Mouse (Mus musculus) myocyte (in vitro differentiated cells): ENCODE measurements at regions not wholly inside any gene's neighbourhood (a gene's known extent, or its start where the extent isn't known, plus 50 kb on each side); places are given as distances from the start of the nearest gene placed in this dataset.

Source experiments
- H3K27me3 ChIP-seq: one replicate; pipeline ENCODE4 v1.6.1; 2011; ENCODE audit not compliant: control insufficient read depth, insufficient read depth, insufficient read length
- H3K36me3 ChIP-seq: one replicate; pipeline ENCODE4 v1.6.1; 2011; ENCODE audit not compliant: control insufficient read depth, insufficient read depth
- H3K4me2 ChIP-seq: one replicate; pipeline ENCODE4 v1.6.1; 2011; ENCODE audit warnings: low read depth, control low read depth
- H3K4me3 ChIP-seq: one replicate; pipeline ENCODE4 v1.5.1; 2011; ENCODE audit warnings: mild to moderate bottlenecking, control low read depth, moderate library complexity
- H3K79me2 ChIP-seq: one replicate; pipeline ENCODE4 v1.6.1; 2011; ENCODE audit not compliant: control insufficient read depth, insufficient read depth
- H3ac ChIP-seq: one replicate; pipeline ENCODE4 v1.6.1; 2011; ENCODE audit not compliant: control insufficient read depth, insufficient read length
- CEBPB ChIP-seq: IDR thresholded peaks from 2 replicates; pipeline ENCODE4 v1.6.1; 2011; ENCODE audit warnings: mild to moderate bottlenecking, moderate library complexity; ENCODE audit not compliant: poor library complexity, insufficient read depth, severe bottlenecking
- E2F4 ChIP-seq: IDR thresholded peaks from one replicate; pipeline ENCODE4 v1.6.1; 2011; ENCODE audit warnings: mild to moderate bottlenecking, control low read depth, moderate library complexity; ENCODE audit not compliant: insufficient read depth
- MAX ChIP-seq: IDR thresholded peaks from one replicate; pipeline ENCODE4 v1.6.1; 2011; ENCODE audit warnings: low read depth, mild to moderate bottlenecking, control low read depth
- MYOD1 ChIP-seq, 3 experiments: IDR thresholded peaks; one replicate each; pipeline ENCODE4 v1.6.1; 2011; ENCODE audit warnings: control low read depth in 2 of 3, low read depth in 2 of 3, mild to moderate bottlenecking in 2 of 3, moderate library complexity in 1 of 3; ENCODE audit not compliant: insufficient read length in 2 of 3, control insufficient read depth in 1 of 3
- MYOG ChIP-seq, 3 experiments: IDR thresholded peaks; one replicate each; pipeline ENCODE4 v1.6.1; 2011; ENCODE audit warnings: control low read depth in 2 of 3, low read depth in 2 of 3, mild to moderate bottlenecking in 2 of 3; ENCODE audit not compliant: insufficient read length in 2 of 3, control insufficient read depth in 1 of 3, insufficient read depth in 1 of 3
- POLR2A ChIP-seq: IDR thresholded peaks from one replicate; pipeline ENCODE4 v1.6.1; 2011; ENCODE audit warnings: low read depth, mild to moderate bottlenecking, control low read depth, moderate library complexity; ENCODE audit not compliant: insufficient read length
- POLR2AphosphoS2 ChIP-seq: IDR thresholded peaks from one replicate; pipeline ENCODE4 v1.6.1; 2011; ENCODE audit warnings: low read depth, control low read depth; ENCODE audit not compliant: insufficient read length
- REST ChIP-seq: IDR thresholded peaks from one replicate; pipeline ENCODE4 v1.6.1; 2011; ENCODE audit warnings: mild to moderate bottlenecking, control low read depth, moderate library complexity; ENCODE audit not compliant: insufficient read depth, insufficient read length
- SRF ChIP-seq: IDR thresholded peaks from one replicate; pipeline ENCODE4 v1.6.1; 2011; ENCODE audit warnings: low read depth; ENCODE audit not compliant: control insufficient read depth, insufficient read length
- TCF12 ChIP-seq: IDR thresholded peaks from one replicate; pipeline ENCODE4 v1.6.1; 2011; ENCODE audit warnings: mild to moderate bottlenecking, control low read depth; ENCODE audit not compliant: poor library complexity, insufficient read depth, severe bottlenecking
- TCF3 ChIP-seq: IDR thresholded peaks from one replicate; pipeline ENCODE4 v1.6.1; 2011; ENCODE audit warnings: low read depth, control low read depth; ENCODE audit not compliant: insufficient read length
- USF1 ChIP-seq: IDR thresholded peaks from one replicate; pipeline ENCODE4 v1.6.1; 2011; ENCODE audit warnings: low read depth, mild to moderate bottlenecking, control low read depth, moderate library complexity

GRCm38 (mm10) chr10:111619627-111620270, 113.7 kb downstream of the Phlda1 start:
- no peak for TF ChIP-seq MAX
- no peak for TF ChIP-seq MYOG (IDR thresholded peaks at IDR 0.05; ENCODE audit: control insufficient read depth in 1 of 3, insufficient read depth in 1 of 3, insufficient read length in 2 of 3, low read depth in 2 of 3)
- no peak for TF ChIP-seq E2F4
- TF ChIP-seq REST: no peak
- no peak for TF ChIP-seq SRF
- no peak for TF ChIP-seq USF1
- no peak for TF ChIP-seq POLR2A
- TF ChIP-seq TCF3: no peak
- TF ChIP-seq MYOD1 (IDR thresholded peaks at IDR 0.05; ENCODE audit: control insufficient read depth in 1 of 3, insufficient read length in 2 of 3, low read depth in 2 of 3): no peak
- TF ChIP-seq TCF12: no peak
- no peak for TF ChIP-seq POLR2AphosphoS2
- TF ChIP-seq CEBPB: no peak
- Histone ChIP-seq H3K27me3 (no peaks in the 10 kb centered on the region), H3K4me3 (no peak overlapping the region), H3K36me3 (no peaks in the 10 kb centered on the region), H3K79me2 (no peaks in the 10 kb centered on the region), H3K4me2 (peak overlapping the region; percentile 62), H3ac (no peak overlapping the region)

- H3K79me2 ChIP-seq: no peaks in the 10 kb centered on the region
- no peak overlapping the region for H3ac ChIP-seq
- TF ChIP-seq TCF3: no peak
- TF ChIP-seq SRF: no peak
- no peak for TF ChIP-seq MYOG (IDR thresholded peaks at IDR 0.05; ENCODE audit: control insufficient read depth in 1 of 3, insufficient read depth in 1 of 3, insufficient read length in 2 of 3, low read depth in 2 of 3)
- TF ChIP-seq POLR2AphosphoS2: no peak
- no peak for TF ChIP-seq E2F4
- no peak for TF ChIP-seq USF1
- no peak for TF ChIP-seq TCF12
- TF ChIP-seq POLR2A: no peak
- H3K4me3 ChIP-seq: no peak overlapping the region
- H3K36me3 ChIP-seq: no peaks in the 10 kb centered on the region
- H3K27me3 ChIP-seq: no peaks in the 10 kb centered on the region
- no peak overlapping the region for H3K4me2 ChIP-seq
Observed at GRCm38 (mm10) chr10:111620927-111621676, 115.0 kb downstream of the Phlda1 start.

GRCm38 (mm10) chr10:111622789-111623188, 116.7 kb downstream of the Phlda1 start:
- H3ac ChIP-seq: no peak overlapping the region
- H3K79me2 ChIP-seq: no peaks in the 10 kb centered on the region
- H3K4me3 ChIP-seq: no peak overlapping the region
- no peaks in the 10 kb centered on the region for H3K27me3 ChIP-seq
- TF ChIP-seq MYOG (IDR thresholded peaks at IDR 0.05; ENCODE audit: control insufficient read depth in 1 of 3, insufficient read depth in 1 of 3, insufficient read length in 2 of 3, low read depth in 2 of 3) (peak; percentile 47 to 82 (median 56)), MYOD1 (IDR thresholded peaks at IDR 0.05; ENCODE audit: control insufficient read depth in 1 of 3, insufficient read length in 2 of 3, low read depth in 2 of 3) (peak; percentile 56 to 80 (median 66)), TCF12 (peak; percentile 21), REST (no peak)
- no peaks in the 10 kb centered on the region for H3K36me3 ChIP-seq
- H3K4me2 ChIP-seq: peak overlapping the region; percentile 51

GRCm38 (mm10) chr10:111624021-111624420, 117.9 kb downstream of the Phlda1 start:
- H3K79me2 ChIP-seq: no peaks in the 10 kb centered on the region

More at GRCm38 (mm10) chr10:111624021-111624420, 117.9 kb downstream of the Phlda1 start:
- no peak overlapping the region for H3K4me3 ChIP-seq
- no peak overlapping the region for H3K4me2 ChIP-seq
- no peak overlapping the region for H3ac ChIP-seq
- no peaks in the 10 kb centered on the region for H3K27me3 ChIP-seq
- TF ChIP-seq TCF3: no peak
- no peak for TF ChIP-seq REST
- no peak for TF ChIP-seq SRF
- TF ChIP-seq POLR2A: no peak
- TF ChIP-seq USF1: no peak
- TF ChIP-seq MYOG (IDR thresholded peaks at IDR 0.05; ENCODE audit: control insufficient read depth in 1 of 3, insufficient read depth in 1 of 3, insufficient read length in 2 of 3, low read depth in 2 of 3): no peak
- TF ChIP-seq E2F4: no peak
- no peak for TF ChIP-seq POLR2AphosphoS2
- no peak for TF ChIP-seq MYOD1 (IDR thresholded peaks at IDR 0.05; ENCODE audit: control insufficient read depth in 1 of 3, insufficient read length in 2 of 3, low read depth in 2 of 3)
- TF ChIP-seq TCF12: no peak
- no peak for TF ChIP-seq CEBPB
- no peak for TF ChIP-seq MAX
- no peaks in the 10 kb centered on the region for H3K36me3 ChIP-seq
